Mouse (Mus musculus) bone marrow, adult 2 months (tissue): ENCODE data around the gene Zfp128.

Source experiments
- CTCF ChIP-seq: fragments of 200-500 bp; IDR thresholded peaks from 2 replicates; pipeline ENCODE4 v1.5.1; 2011; ENCODE audit warnings: low read length, control low read depth; ENCODE audit not compliant: control insufficient read depth, insufficient read depth
- POLR2A ChIP-seq: fragments of 200-500 bp; IDR thresholded peaks from 2 replicates; pipeline ENCODE4 v1.6.1; 2011; ENCODE audit warnings: low read depth, mild to moderate bottlenecking, control low read depth, low read length, borderline replicate concordance; ENCODE audit not compliant: control insufficient read depth

DNA sequence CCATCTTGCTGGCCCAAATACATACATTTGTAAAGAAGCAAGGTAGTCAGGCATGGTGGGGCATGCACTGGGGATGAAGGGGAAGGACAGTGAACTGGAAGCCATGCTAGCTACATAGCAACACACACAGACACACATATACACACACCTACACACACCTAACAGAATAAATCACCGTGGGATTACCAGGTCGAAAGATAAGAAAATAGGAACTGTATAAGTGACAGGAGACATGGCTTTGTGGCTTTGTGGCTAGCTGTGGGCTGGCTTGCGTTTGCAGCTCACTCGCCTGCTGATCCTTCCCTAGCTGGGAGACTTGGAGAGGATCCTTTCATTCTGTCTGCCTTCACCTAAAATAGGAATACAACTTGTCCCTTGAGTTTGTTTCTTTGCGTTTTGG, 20.5 kb downstream of the Zfp128 start:
- no peak for TF ChIP-seq POLR2A
- no peak for TF ChIP-seq CTCF
